Mouse (Mus musculus) stomach, postnatal 0 days (tissue): Measurements from ENCODE around the gene Usp21.

Experiments used
- CTCF ChIP-seq: IDR thresholded peaks from 2 replicates; pipeline ENCODE4 v1.5.1; 2016; ENCODE audit warnings: antibody characterized with exemption, low read depth, mild to moderate bottlenecking, moderate library complexity
- EP300 ChIP-seq: optimal IDR thresholded peaks from 2 replicates; pipeline ENCODE3; 2016; ENCODE audit warnings: antibody characterized with exemption

GRCm38 (mm10) chr1:171330216-171330560, 42.4 kb upstream of the Usp21 start:
- TF ChIP-seq CTCF = no peak
- TF ChIP-seq EP300 = no peak
